Mouse (Mus musculus) lung, postnatal 0 days (tissue): ENCODE results near the gene Ppp3ca.

Experiments used
- CTCF ChIP-seq: IDR thresholded peaks from 2 replicates; pipeline ENCODE4 v1.5.1; 2016; ENCODE audit warnings: antibody characterized with exemption, mild to moderate bottlenecking
- EP300 ChIP-seq: IDR thresholded peaks from 2 replicates; pipeline ENCODE4 v1.6.1; 2016; ENCODE audit warnings: antibody characterized with exemption, mild to moderate bottlenecking, control low read depth

- no peak for TF ChIP-seq EP300
- no peak for TF ChIP-seq CTCF
Measured at GRCm38 (mm10) chr3:136736773-136737298, 66.9 kb downstream of the Ppp3ca start.
